Mouse (Mus musculus): ENCODE data around the gene Ccnl1. TPM values are rescaled to one million over a fixed set of nuclear protein-coding genes. Genes with fewer than 3 reads are reported as not detected.
A peak's percentile ranks its signal among the peaks of the same experiment; 100 is the strongest.

Ccnl1 gene
- polyA plus RNA-seq, 1 experiment from 2014 or later, result 129 TPM

GRCm38 (mm10) chr3:65958840-65959185 is 764 bp upstream of the Ccnl1 start:
- H3K27ac ChIP-seq (ENCODE audit: low read depth), result peak overlapping the region; percentile 100
- peak overlapping the region; percentile 98 for H3K4me3 ChIP-seq (ENCODE audit: low read depth, low read length)
- peaks cover 20% of the 10 kb centered on the region for H3K4me1 ChIP-seq (ENCODE audit: insufficient read depth)
- TF ChIP-seq CTCF (IDR thresholded peaks at IDR 0.05; ENCODE audit: low read depth), result no peak
- peaks cover 26% of the 10 kb centered on the region for H3K36me3 ChIP-seq (ENCODE audit: insufficient read depth)
- no peaks in the 10 kb centered on the region for H3K9me3 ChIP-seq (ENCODE audit: low read depth, low read length)
- DNase-seq (peak; percentile 55), ATAC-seq (ENCODE audit: insufficient read depth) (no peak)
- H3K27me3 ChIP-seq (ENCODE audit: insufficient read depth, low read length), result no peaks in the 10 kb centered on the region
- H3K4me2 ChIP-seq, result peak overlapping the region; percentile 84
- H3K9ac ChIP-seq, result peak overlapping the region; percentile 99
- 10% methylated on average over 9 of the region's 9 CpGs for WGBS

GRCm38 (mm10) chr3:65957271-65958101 is 563 bp downstream of the Ccnl1 start:
- Histone ChIP-seq H3K36me3 (ENCODE audit: insufficient read depth) (peaks cover 38% of the 10 kb centered on the region), H3K9me3 (ENCODE audit: low read depth, low read length) (no peaks in the 10 kb centered on the region), H3K4me2 (peak overlapping the region; percentile 84), H3K27ac (ENCODE audit: low read depth) (peak overlapping the region; percentile 100), H3K27me3 (ENCODE audit: insufficient read depth, low read length) (no peaks in the 10 kb centered on the region), H3K9ac (peak overlapping the region; percentile 99), H3K4me3 (ENCODE audit: low read depth, low read length) (peak overlapping the region; percentile 98), H3K4me1 (ENCODE audit: insufficient read depth) (peaks cover 24% of the 10 kb centered on the region)
- whole genome bisulfite sequencing, result under 1% methylated on average over 87 of the region's 94 CpGs
- TF ChIP-seq CTCF (IDR thresholded peaks at IDR 0.05; ENCODE audit: low read depth), result peak; percentile 33
- ATAC-seq (ENCODE audit: insufficient read depth) (peak; percentile 78), DNase-seq (peak; percentile 75)

- H3K4me2 ChIP-seq, result peak overlapping the region; percentile 52
- H3K27me3 ChIP-seq (ENCODE audit: insufficient read depth, low read length), result no peaks in the 10 kb centered on the region
- H3K36me3 ChIP-seq (ENCODE audit: insufficient read depth), result peaks cover 63% of the 10 kb centered on the region
- WGBS, result 64% methylated on average over 8 of the region's 8 CpGs
- H3K9ac ChIP-seq, result no peak overlapping the region
- DNase-seq (peak; percentile 40), ATAC-seq (ENCODE audit: insufficient read depth) (no peak)
- peak overlapping the region; percentile 12 for H3K4me3 ChIP-seq (ENCODE audit: low read depth, low read length)
- H3K27ac ChIP-seq (ENCODE audit: low read depth), result no peak overlapping the region
- H3K4me1 ChIP-seq (ENCODE audit: insufficient read depth), result peaks cover 24% of the 10 kb centered on the region
- no peak for TF ChIP-seq CTCF (IDR thresholded peaks at IDR 0.05; ENCODE audit: low read depth)
- no peaks in the 10 kb centered on the region for H3K9me3 ChIP-seq (ENCODE audit: low read depth, low read length)
Observed at GRCm38 (mm10) chr3:65954499-65955391, 3.3 kb downstream of the Ccnl1 start.

GRCm38 (mm10) chr3:65950831-65951365 is 7.2 kb downstream of the Ccnl1 start:
- Histone ChIP-seq H3K27ac (ENCODE audit: low read depth) (no peak overlapping the region), H3K9me3 (ENCODE audit: low read depth, low read length) (no peaks in the 10 kb centered on the region), H3K4me3 (ENCODE audit: low read depth, low read length) (no peak overlapping the region), H3K9ac (no peak overlapping the region), H3K4me1 (ENCODE audit: insufficient read depth) (peaks cover 9% of the 10 kb centered on the region), H3K36me3 (ENCODE audit: insufficient read depth) (peaks cover 85% of the 10 kb centered on the region), H3K4me2 (no peak overlapping the region), H3K27me3 (ENCODE audit: insufficient read depth, low read length) (no peaks in the 10 kb centered on the region)
- no peak for DNase-seq
- TF ChIP-seq CTCF (IDR thresholded peaks at IDR 0.05; ENCODE audit: low read depth), result no peak
- 85% methylated on average over 4 of the region's 4 CpGs for WGBS
- ATAC-seq (ENCODE audit: insufficient read depth), result no peak

- no peak overlapping the region for H3K4me2 ChIP-seq
- WGBS, result 91% methylated on average over 2 of the region's 2 CpGs
- no peak overlapping the region for H3K9ac ChIP-seq
- TF ChIP-seq CTCF (IDR thresholded peaks at IDR 0.05; ENCODE audit: low read depth), result no peak
- DNase-seq, result no peak
- peaks cover 88% of the 10 kb centered on the region for H3K36me3 ChIP-seq (ENCODE audit: insufficient read depth)
- no peaks in the 10 kb centered on the region for H3K27me3 ChIP-seq (ENCODE audit: insufficient read depth, low read length)
- peaks cover 8% of the 10 kb centered on the region for H3K4me1 ChIP-seq (ENCODE audit: insufficient read depth)
- H3K9me3 ChIP-seq (ENCODE audit: low read depth, low read length), result no peaks in the 10 kb centered on the region
- no peak overlapping the region for H3K27ac ChIP-seq (ENCODE audit: low read depth)
- no peak overlapping the region for H3K4me3 ChIP-seq (ENCODE audit: low read depth, low read length)
- no peak for ATAC-seq (ENCODE audit: insufficient read depth)
Observed at GRCm38 (mm10) chr3:65950304-65950703, 7.7 kb downstream of the Ccnl1 start.

GRCm38 (mm10) chr3:65945277-65945932 is 12.6 kb downstream of the Ccnl1 start:
- no peaks in the 10 kb centered on the region for H3K27me3 ChIP-seq (ENCODE audit: insufficient read depth, low read length)
- no peak overlapping the region for H3K4me2 ChIP-seq
- DNase-seq (no peak), ATAC-seq (ENCODE audit: insufficient read depth) (no peak)
- 89% methylated on average over 2 of the region's 2 CpGs for WGBS
- peaks cover 57% of the 10 kb centered on the region for H3K36me3 ChIP-seq (ENCODE audit: insufficient read depth)
- H3K9ac ChIP-seq, result no peak overlapping the region
- no peak for TF ChIP-seq CTCF (IDR thresholded peaks at IDR 0.05; ENCODE audit: low read depth)
- no peak overlapping the region for H3K27ac ChIP-seq (ENCODE audit: low read depth)
- H3K9me3 ChIP-seq (ENCODE audit: low read depth, low read length), result no peaks in the 10 kb centered on the region
- H3K4me3 ChIP-seq (ENCODE audit: low read depth, low read length), result no peak overlapping the region
- no peaks in the 10 kb centered on the region for H3K4me1 ChIP-seq (ENCODE audit: insufficient read depth)

All from lung, embryonic 14.5 days (tissue).